Mouse (Mus musculus) forebrain, embryonic 13.5 days (tissue): Measurements from ENCODE around the gene Ccdc88c. TPM values are rescaled to one million over a fixed set of nuclear protein-coding genes. Genes with fewer than 3 reads are reported as not detected.

Experiments used
- ATAC-seq: fragments of 200-750 bp; cut with Nextera tagmentation; 2 replicates; pipeline ENCODE4 v1.8.0; 2017
- H3K27ac ChIP-seq: fragments of 300-500 bp; sonication (generic); 2 replicates; pipeline ENCODE4 v1.5.1; 2015; ENCODE audit warnings: inconsistent platforms, mild to moderate bottlenecking, moderate library complexity
- H3K27me3 ChIP-seq: fragments of 300-500 bp; sonication (generic); 2 replicates; pipeline ENCODE4 v1.6.1; 2015; ENCODE audit warnings: mild to moderate bottlenecking, inconsistent platforms
- H3K36me3 ChIP-seq: fragments of 300-500 bp; sonication (generic); 2 replicates; pipeline ENCODE4 v1.6.1; 2015; ENCODE audit warnings: mild to moderate bottlenecking, inconsistent platforms; ENCODE audit not compliant: poor library complexity, severe bottlenecking
- H3K4me1 ChIP-seq: fragments of 300-500 bp; sonication (generic); 2 replicates; pipeline ENCODE4 v1.6.1; 2015; ENCODE audit warnings: inconsistent platforms
- H3K4me2 ChIP-seq: fragments of 300-500 bp; sonication (generic); 2 replicates; pipeline ENCODE4 v1.6.1; 2015; ENCODE audit warnings: inconsistent platforms, mild to moderate bottlenecking, moderate library complexity
- H3K4me3 ChIP-seq: fragments of 300-500 bp; sonication (generic); 2 replicates; pipeline ENCODE4 v1.5.1; 2015; ENCODE audit warnings: mild to moderate bottlenecking, inconsistent platforms
- H3K9ac ChIP-seq: fragments of 300-500 bp; sonication (generic); 2 replicates; pipeline ENCODE4 v1.6.1; 2015; ENCODE audit warnings: mild to moderate bottlenecking, inconsistent platforms
- H3K9me3 ChIP-seq: fragments of 300-500 bp; sonication (generic); replicated peaks from 2 replicates; pipeline ENCODE4 v1.6.1; 2016; ENCODE audit warnings: inconsistent platforms
- whole genome bisulfite sequencing: fragments of 180-500 bp; shearing (Covaris S2); methylation state at CpG from one replicate; pipeline ENCODE4 v1.1.7; 2015; 5-methylcytosine and 5-hydroxymethylcytosine counted together
- polyA plus RNA-seq: library from polyadenylated mRNA; unstranded; fragments of >200 nt; fragmentation: Nextera tagmentation; extraction: Ambion mirVana; gene quantifications from 2 replicates; pipeline ENCODE4 v1.2.1, GENCODE M21; 2015

Gene Ccdc88c
- polyA plus RNA-seq, 1 experiment from 2014 or later: 20.7 TPM

- Histone ChIP-seq H3K9ac (no peak overlapping the region), H3K27me3 (no peaks in the 10 kb centered on the region), H3K36me3 (peaks cover 32% of the 10 kb centered on the region), H3K9me3 (no peaks in the 10 kb centered on the region), H3K4me1 (peaks cover 32% of the 10 kb centered on the region), H3K4me2 (no peak overlapping the region), H3K27ac (no peak overlapping the region), H3K4me3 (no peak overlapping the region)
- WGBS: 86% methylated on average over 8 of the region's 8 CpGs
- no peak for ATAC-seq
Observed at GRCm38 (mm10) chr12:100953926-100954325, 74.9 kb downstream of the Ccdc88c start.

- Histone ChIP-seq H3K27me3 (no peaks in the 10 kb centered on the region), H3K9ac (no peak overlapping the region), H3K4me1 (peaks cover 17% of the 10 kb centered on the region), H3K9me3 (no peaks in the 10 kb centered on the region), H3K36me3 (peaks cover 47% of the 10 kb centered on the region), H3K4me3 (no peak overlapping the region), H3K27ac (peak overlapping the region; percentile 44; the same call in 1 of the 2 replicates), H3K4me2 (no peak overlapping the region)
- ATAC-seq: peak; percentile 90
- WGBS: 42% methylated on average over 9 of the region's 9 CpGs
Observed at GRCm38 (mm10) chr12:100952193-100952931, 76.5 kb downstream of the Ccdc88c start.

GRCm38 (mm10) chr12:100949146-100949545, 79.7 kb downstream of the Ccdc88c start:
- peaks cover 68% of the 10 kb centered on the region for H3K36me3 ChIP-seq
- no peaks in the 10 kb centered on the region for H3K9me3 ChIP-seq
- no peak for ATAC-seq
- 84% methylated on average over 5 of the region's 5 CpGs for WGBS
- peaks cover 11% of the 10 kb centered on the region for H3K4me1 ChIP-seq
- no peaks in the 10 kb centered on the region for H3K27me3 ChIP-seq
- no peak overlapping the region for H3K4me3 ChIP-seq
- no peak overlapping the region for H3K9ac ChIP-seq
- no peak overlapping the region for H3K4me2 ChIP-seq
- no peak overlapping the region for H3K27ac ChIP-seq

- no peak overlapping the region for H3K9ac ChIP-seq
- no peaks in the 10 kb centered on the region for H3K27me3 ChIP-seq
- 94% methylated on average over 6 of the region's 6 CpGs for WGBS
- ATAC-seq: no peak
- no peaks in the 10 kb centered on the region for H3K9me3 ChIP-seq
- peaks cover 79% of the 10 kb centered on the region for H3K36me3 ChIP-seq
- H3K4me1 ChIP-seq: peaks cover 9% of the 10 kb centered on the region
- no peak overlapping the region for H3K4me3 ChIP-seq
- no peak overlapping the region for H3K4me2 ChIP-seq
- H3K27ac ChIP-seq: no peak overlapping the region
Observed at GRCm38 (mm10) chr12:100948021-100948420, 80.8 kb downstream of the Ccdc88c start.

GRCm38 (mm10) chr12:100945948-100946347, 82.9 kb downstream of the Ccdc88c start:
- Histone ChIP-seq H3K9me3 (no peaks in the 10 kb centered on the region), H3K4me1 (no peaks in the 10 kb centered on the region), H3K4me2 (no peak overlapping the region), H3K27ac (no peak overlapping the region), H3K4me3 (no peak overlapping the region), H3K36me3 (peaks cover 90% of the 10 kb centered on the region), H3K9ac (no peak overlapping the region), H3K27me3 (no peaks in the 10 kb centered on the region)
- WGBS: 92% methylated on average over 12 of the region's 12 CpGs
- ATAC-seq: no peak

GRCm38 (mm10) chr12:100945501-100945900, 83.4 kb downstream of the Ccdc88c start:
- H3K4me3 ChIP-seq: no peak overlapping the region
- no peak overlapping the region for H3K27ac ChIP-seq
- H3K36me3 ChIP-seq: peaks cover 95% of the 10 kb centered on the region
- no peaks in the 10 kb centered on the region for H3K9me3 ChIP-seq
- H3K4me1 ChIP-seq: no peaks in the 10 kb centered on the region
- no peaks in the 10 kb centered on the region for H3K27me3 ChIP-seq
- no peak for ATAC-seq
- 90% methylated on average over 12 of the region's 12 CpGs for WGBS
- no peak overlapping the region for H3K4me2 ChIP-seq
- H3K9ac ChIP-seq: no peak overlapping the region

GRCm38 (mm10) chr12:100944921-100945336, 83.9 kb downstream of the Ccdc88c start:
- no peaks in the 10 kb centered on the region for H3K27me3 ChIP-seq
- WGBS: 86% methylated on average over 21 of the region's 21 CpGs

GRCm38 (mm10) chr12:100943146-100943545, 85.7 kb downstream of the Ccdc88c start:
- no peak overlapping the region for H3K4me2 ChIP-seq
- H3K9me3 ChIP-seq: no peaks in the 10 kb centered on the region
- ATAC-seq: no peak
- H3K27ac ChIP-seq: no peak overlapping the region; the same call in 1 of the 2 replicates
- WGBS: 89% methylated on average over 4 of the region's 4 CpGs
- peaks cover 96% of the 10 kb centered on the region for H3K36me3 ChIP-seq
- no peaks in the 10 kb centered on the region for H3K27me3 ChIP-seq
- no peak overlapping the region for H3K4me3 ChIP-seq
- H3K4me1 ChIP-seq: no peaks in the 10 kb centered on the region
- H3K9ac ChIP-seq: no peak overlapping the region

More at GRCm38 (mm10) chr12:100944921-100945336, 83.9 kb downstream of the Ccdc88c start:
- Histone ChIP-seq H3K9me3 (no peaks in the 10 kb centered on the region), H3K36me3 (peaks cover 98% of the 10 kb centered on the region), H3K4me1 (no peaks in the 10 kb centered on the region), H3K4me2 (no peak overlapping the region), H3K27ac (no peak overlapping the region), H3K4me3 (no peak overlapping the region), H3K9ac (no peak overlapping the region)
- ATAC-seq: no peak

- Histone ChIP-seq H3K27me3 (no peaks in the 10 kb centered on the region), H3K4me3 (no peak overlapping the region), H3K4me1 (no peaks in the 10 kb centered on the region), H3K36me3 (peaks cover 96% of the 10 kb centered on the region), H3K9ac (no peak overlapping the region), H3K27ac (no peak overlapping the region), H3K4me2 (no peak overlapping the region), H3K9me3 (no peaks in the 10 kb centered on the region)
- 96% methylated on average over 3 of the region's 3 CpGs for WGBS
- ATAC-seq: no peak
Observed at GRCm38 (mm10) chr12:100941361-100941760, 87.5 kb downstream of the Ccdc88c start.

- H3K9me3 ChIP-seq: no peaks in the 10 kb centered on the region
- 0 out of 2 replicates have a peak overlapping the region, but pooled peaks have one; percentile 5 for H3K27ac ChIP-seq
- ATAC-seq: peak; percentile 23
- H3K4me3 ChIP-seq: no peak overlapping the region
- no peaks in the 10 kb centered on the region for H3K4me1 ChIP-seq
- WGBS: 79% methylated on average over 21 of the region's 21 CpGs
- H3K9ac ChIP-seq: no peak overlapping the region
- H3K36me3 ChIP-seq: peaks cover 92% of the 10 kb centered on the region
- no peaks in the 10 kb centered on the region for H3K27me3 ChIP-seq
- H3K4me2 ChIP-seq: no peak overlapping the region
Observed at GRCm38 (mm10) chr12:100937441-100938360, 91.2 kb downstream of the Ccdc88c start.

GRCm38 (mm10) chr12:100936737-100937136, 92.1 kb downstream of the Ccdc88c start:
- no peaks in the 10 kb centered on the region for H3K27me3 ChIP-seq
- 87% methylated on average over 4 of the region's 4 CpGs for whole genome bisulfite sequencing
- no peak overlapping the region for H3K4me2 ChIP-seq
- no peak overlapping the region for H3K27ac ChIP-seq
- no peaks in the 10 kb centered on the region for H3K9me3 ChIP-seq
- H3K36me3 ChIP-seq: peaks cover 92% of the 10 kb centered on the region
- no peak overlapping the region for H3K9ac ChIP-seq
- H3K4me1 ChIP-seq: no peaks in the 10 kb centered on the region
- no peak; the same call in 1 of the 2 replicates for ATAC-seq
- no peak overlapping the region for H3K4me3 ChIP-seq

- WGBS: 20% methylated on average over 2 of the region's 2 CpGs
- peaks cover 92% of the 10 kb centered on the region for H3K36me3 ChIP-seq
Observed at GRCm38 (mm10) chr12:100936116-100936515, 92.7 kb downstream of the Ccdc88c start.

More at GRCm38 (mm10) chr12:100936116-100936515, 92.7 kb downstream of the Ccdc88c start:
- Histone ChIP-seq H3K9me3 (no peaks in the 10 kb centered on the region), H3K9ac (no peak overlapping the region), H3K4me2 (no peak overlapping the region), H3K4me1 (no peaks in the 10 kb centered on the region), H3K4me3 (no peak overlapping the region), H3K27me3 (no peaks in the 10 kb centered on the region), H3K27ac (no peak overlapping the region)
- ATAC-seq: peak; percentile 61
